ENCODE assay signal across 15 mouse cellular contexts in the genomic region with DNA sequence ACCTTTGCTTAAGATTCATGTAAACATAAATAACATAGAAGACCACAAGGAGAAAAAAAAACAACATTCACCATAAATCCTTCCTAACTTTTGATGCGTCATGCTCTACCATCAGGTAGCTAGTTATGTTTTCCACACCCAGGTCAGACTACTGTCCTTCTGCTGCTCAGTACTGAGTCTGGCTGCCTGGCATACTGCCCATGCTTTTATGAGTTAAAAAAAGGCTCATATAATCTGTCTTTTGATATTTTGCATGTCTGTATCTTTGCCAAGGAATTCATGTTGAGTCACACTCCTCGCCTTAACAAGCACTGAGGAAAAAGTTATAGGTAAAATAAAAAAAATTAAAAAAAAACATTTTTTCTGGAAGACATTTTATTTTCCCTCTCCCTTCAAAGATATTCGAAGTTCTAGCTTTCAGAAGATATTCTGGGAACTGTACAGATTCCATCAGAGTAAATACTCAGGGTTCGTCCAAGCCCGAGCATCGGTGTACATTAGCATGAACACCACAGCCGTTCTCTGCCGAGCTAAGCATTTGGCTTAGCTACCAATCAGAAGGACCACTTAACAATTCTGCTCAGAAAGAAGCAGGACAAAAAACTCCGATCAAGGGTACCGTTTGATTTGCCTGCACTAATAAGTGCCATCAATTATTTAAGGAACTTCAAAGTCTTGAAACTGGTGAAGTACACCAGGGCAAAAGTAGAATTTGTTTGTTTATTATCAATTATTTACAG. TPM values are rescaled to one million over a fixed set of nuclear protein-coding genes. Genes with fewer than 3 reads are reported as not detected.
DNase-seq lines count a peak whose midpoint lies in the region; ATAC-seq and TF ChIP-seq lines count a peak whose summit lies in the region.
"Had no signal": no experiment of that assay in that cellular context is flagged by ENCODE, and none has a peak within 500 bp of the region (broad histone marks: within the 10 kb centered on the region; RNA-seq: fewer than 3 reads in every experiment).

No protein-coding gene starts in this region.

- peak; percentile 21 for DNase-seq in urinary bladder, postnatal 14 days (ENCODE audit: low spot score)
- DNase-seq in urinary bladder, postnatal 25 days (ENCODE audit: low spot score), result no peak
- peak; percentile 69 for DNase-seq in brain, embryonic 14.5 days (ENCODE audit: low read depth)
- DNase-seq in kidney, postnatal 36 days, result no peak
- DNase-seq in cerebellum, postnatal 14 days, result no peak
- DNase-seq: cerebellum, postnatal 36 days; gastrocnemius, postnatal 25 days; lung, postnatal 36 days; retina, postnatal 1 day; thymus, postnatal 4 days had no signal

- no peak for TF ChIP-seq POLR2A in brain, embryonic 14.5 days (IDR thresholded peaks at IDR 0.05; ENCODE audit: borderline replicate concordance, extremely low read depth, insufficient read depth, insufficient read length, poor library complexity, severe bottlenecking)

- no peak overlapping the region for H3K27ac ChIP-seq in forebrain, embryonic 15.5 days (replicated peaks)
- H3K27ac ChIP-seq in forebrain, embryonic 12.5 days, result no peak overlapping the region
- H3K27ac ChIP-seq: layer of hippocampus, adult 2 months had no signal

- no peak overlapping the region for H3K4me3 ChIP-seq in forebrain, embryonic 15.5 days
- no peak overlapping the region for H3K4me3 ChIP-seq in forebrain, embryonic 12.5 days (replicated peaks)
- H3K4me3 ChIP-seq: erythroblast, embryonic 14.5 days; layer of hippocampus, adult 2 months had no signal

- H3K36me3 ChIP-seq in forebrain, embryonic 15.5 days, result no peaks in the 10 kb centered on the region
- H3K36me3 ChIP-seq in forebrain, embryonic 12.5 days (replicated peaks), result no peaks in the 10 kb centered on the region

- no peak overlapping the region for H3K4me2 ChIP-seq in forebrain, embryonic 15.5 days (replicated peaks)
- H3K4me2 ChIP-seq in forebrain, embryonic 12.5 days, result no peak overlapping the region

- ATAC-seq in forebrain, embryonic 15.5 days (replicated peaks), result 0 out of 2 replicates have a peak, but pooled peaks have one; percentile 36
- no peak for ATAC-seq in forebrain, embryonic 12.5 days (ENCODE audit: low FRiP score)
- ATAC-seq: inflammation-experienced regulatory T-cells, adult 6 months had no signal

- TF ChIP-seq CTCF in brain, embryonic 14.5 days (IDR thresholded peaks at IDR 0.05; ENCODE audit: borderline replicate concordance, extremely low read depth, insufficient read depth, insufficient read length), result no peak

- peaks cover 23% of the 10 kb centered on the region for H3K4me1 ChIP-seq in forebrain, embryonic 15.5 days
- H3K4me1 ChIP-seq in forebrain, embryonic 12.5 days, result peaks cover 20% of the 10 kb centered on the region

- no peak overlapping the region for H3K9ac ChIP-seq in forebrain, embryonic 15.5 days (replicated peaks)
- no peak overlapping the region for H3K9ac ChIP-seq in forebrain, embryonic 12.5 days

- WGBS in forebrain, embryonic 15.5 days, result 30% methylated on average over 10 of the region's 10 CpGs
- 48% methylated on average over 10 of the region's 10 CpGs for WGBS in forebrain, embryonic 12.5 days

- no peaks in the 10 kb centered on the region for H3K9me3 ChIP-seq in forebrain, embryonic 15.5 days
- no peaks in the 10 kb centered on the region for H3K9me3 ChIP-seq in forebrain, embryonic 12.5 days

- H3K27me3 ChIP-seq in forebrain, embryonic 15.5 days, result no peaks in the 10 kb centered on the region
- H3K27me3 ChIP-seq in forebrain, embryonic 12.5 days, result peaks cover 21% of the 10 kb centered on the region

RNA-seq across cellular contexts. Expression of a gene that starts 51.0 kb away (rescaled TPM):
- 23.4 and 25.9 TPM in 2 replicates for polyA plus RNA-seq in forebrain, embryonic 15.5 days (2015; fragmentation: Nextera tagmentation; extraction: Ambion mirVana)
- 38.8 and 42.0 TPM in 2 replicates for polyA plus RNA-seq in forebrain, embryonic 12.5 days (2016; fragmentation: Nextera tagmentation; extraction: Ambion mirVana)
- 21.7 and 50.8 TPM in 2 replicates for polyA plus RNA-seq in brain, embryonic 14.5 days (2012; rRNA removed)
- polyA plus RNA-seq: inflammation-experienced regulatory T-cells, adult 6 months had no signal

Comparison
In these comparisons a context has a peak if more than half of its experiments do, and no peak if none do; other contexts are left out.
1. DNase-seq: peak in urinary bladder, postnatal 14 days (single experiment) and brain, embryonic 14.5 days (single experiment); none in urinary bladder, postnatal 25 days (single experiment), kidney, postnatal 36 days (0 of 2) and cerebellum, postnatal 14 days (0 of 2).